Mouse (Mus musculus) forebrain, postnatal 0 days (tissue): ENCODE data around the gene Tra2b. TPM values are rescaled to one million over a fixed set of nuclear protein-coding genes. Genes with fewer than 3 reads are reported as not detected.
"Not testable (repeated sequence)": the region's sequence is repeated elsewhere in the genome, so short reads cannot be mapped to it uniquely, and the experiment has no call there.

Experiments
- ATAC-seq: fragments of 200-750 bp; cut with Nextera tagmentation; 2 replicates; pipeline ENCODE4 v1.8.0; 2017; ENCODE audit warnings: mild to moderate bottlenecking, moderate library complexity
- DNase-seq: peaks from one replicate; pipeline ENCODE4 v3.0.0-alpha.2; 2015
- H3K27ac ChIP-seq: fragments of 300-500 bp; sonication (generic); 2 replicates; pipeline ENCODE4 v1.5.1; 2014; ENCODE audit warnings: low read depth, mild to moderate bottlenecking, antibody characterized with exemption, low read length, moderate library complexity, mixed read lengths
- H3K27me3 ChIP-seq: fragments of 300-500 bp; sonication (generic); 2 replicates; pipeline ENCODE4 v1.6.1; 2014; ENCODE audit warnings: mild to moderate bottlenecking, low read length, mixed read lengths; ENCODE audit not compliant: insufficient read depth
- H3K36me3 ChIP-seq: fragments of 300-500 bp; sonication (generic); 2 replicates; pipeline ENCODE4 v1.6.1; 2014; ENCODE audit warnings: mild to moderate bottlenecking, moderate library complexity; ENCODE audit not compliant: insufficient read depth
- H3K4me1 ChIP-seq: fragments of 300-500 bp; sonication (generic); 2 replicates; pipeline ENCODE4 v1.6.1; 2014; ENCODE audit warnings: antibody characterized with exemption; ENCODE audit not compliant: insufficient read depth
- H3K4me2 ChIP-seq: fragments of 300-500 bp; sonication (generic); 2 replicates; pipeline ENCODE4 v1.6.1; 2014; ENCODE audit warnings: low read depth, mild to moderate bottlenecking, moderate library complexity
- H3K4me3 ChIP-seq: fragments of 300-500 bp; sonication (generic); 2 replicates; pipeline ENCODE4 v1.5.1; 2014; ENCODE audit warnings: low read depth, low read length, mixed read lengths
- H3K9ac ChIP-seq: fragments of 300-500 bp; sonication (generic); 2 replicates; pipeline ENCODE4 v1.6.1; 2014; ENCODE audit warnings: mild to moderate bottlenecking
- H3K9me3 ChIP-seq: fragments of 300-500 bp; sonication (generic); 2 replicates; pipeline ENCODE4 v1.6.1; 2016; ENCODE audit warnings: low read length
- CTCF ChIP-seq: sonication (generic); IDR thresholded peaks from 2 replicates; pipeline ENCODE4 v1.5.1; 2016; ENCODE audit warnings: antibody characterized with exemption, control low read depth, low read depth
- WGBS: fragments of 180-500 bp; shearing (Covaris S2); extraction: QIAGEN DNeasy Blood & Tissue Kit; methylation state at CpG from one replicate; pipeline ENCODE4 v1.1.7; 2014; 5-methylcytosine and 5-hydroxymethylcytosine counted together
- polyA plus RNA-seq: library from polyadenylated mRNA; unstranded; fragments of >200 nt; fragmentation: Nextera tagmentation; extraction: Ambion mirVana; gene quantifications from 2 replicates; pipeline ENCODE4 v1.2.1, GENCODE M21; 2015
- total RNA-seq: library from RNA; depleted of rRNA; stranded (reverse); fragments of >200 nt; gene quantifications from 2 replicates; pipeline ENCODE4 v1.2.3, GENCODE M21; 2014

Gene Tra2b
- total and polyA plus RNA-seq, 2 experiments from 2014 or later: 216 to 248 TPM

GRCm38 (mm10) chr16:22238928-22239620, 26.7 kb downstream of the Tra2b start:
- H3K4me1 ChIP-seq: no peaks in the 10 kb centered on the region
- H3K27me3 ChIP-seq: no peaks in the 10 kb centered on the region
- no peak for ATAC-seq
- TF ChIP-seq CTCF: no peak
- H3K36me3 ChIP-seq: peaks cover 29% of the 10 kb centered on the region
- H3K27ac ChIP-seq: no peak overlapping the region
- 81% methylated on average over 4 of the region's 4 CpGs for WGBS
- H3K4me2 ChIP-seq: no peak overlapping the region
- H3K9me3 ChIP-seq: no peaks in the 10 kb centered on the region
- no peak overlapping the region for H3K9ac ChIP-seq
- no peak for DNase-seq
- no peak overlapping the region for H3K4me3 ChIP-seq

GRCm38 (mm10) chr16:22238402-22238801, 27.4 kb downstream of the Tra2b start:
- H3K27ac ChIP-seq, H3K4me2 ChIP-seq, ATAC-seq, H3K27me3 ChIP-seq, H3K9ac ChIP-seq, H3K4me3 ChIP-seq, DNase-seq, H3K4me1 ChIP-seq, H3K9me3 ChIP-seq: not testable (repeated sequence)
- peaks cover 25% of the 10 kb centered on the region for H3K36me3 ChIP-seq
- 75% methylated on average over 4 of the region's 4 CpGs for WGBS

DNA sequence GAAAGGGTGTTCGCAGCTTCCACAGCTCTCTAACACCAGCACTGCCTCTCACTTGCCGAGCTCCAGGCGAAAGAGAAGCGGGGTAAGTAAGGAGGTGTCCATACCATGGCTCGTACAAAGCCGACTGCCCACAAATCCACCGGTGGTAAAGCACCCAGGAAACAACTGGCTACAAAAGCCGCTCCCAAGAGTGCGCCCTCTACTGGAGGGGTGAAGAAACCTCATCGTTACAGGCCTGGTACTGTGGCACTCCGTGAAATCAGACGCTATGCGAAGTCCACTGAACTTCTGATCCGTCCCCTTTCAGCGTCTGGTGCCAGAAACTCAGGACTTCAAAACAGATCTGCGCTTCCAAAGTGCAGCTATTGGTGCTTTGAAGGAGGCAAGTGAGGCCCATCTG, 29.0 kb downstream of the Tra2b start:
- WGBS: 94% methylated on average over 16 of the region's 16 CpGs
- H3K4me2 ChIP-seq: no peak overlapping the region
- no peak overlapping the region for H3K27ac ChIP-seq
- DNase-seq: no peak
- H3K27me3 ChIP-seq: no peaks in the 10 kb centered on the region
- peak; percentile 22; the same call in 1 of the 2 replicates for TF ChIP-seq CTCF
- no peak overlapping the region for H3K9ac ChIP-seq
- H3K4me3 ChIP-seq: no peak overlapping the region
- H3K9me3 ChIP-seq: no peaks in the 10 kb centered on the region
- H3K36me3 ChIP-seq: peaks cover 10% of the 10 kb centered on the region
- ATAC-seq: no peak
- no peaks in the 10 kb centered on the region for H3K4me1 ChIP-seq

DNA sequence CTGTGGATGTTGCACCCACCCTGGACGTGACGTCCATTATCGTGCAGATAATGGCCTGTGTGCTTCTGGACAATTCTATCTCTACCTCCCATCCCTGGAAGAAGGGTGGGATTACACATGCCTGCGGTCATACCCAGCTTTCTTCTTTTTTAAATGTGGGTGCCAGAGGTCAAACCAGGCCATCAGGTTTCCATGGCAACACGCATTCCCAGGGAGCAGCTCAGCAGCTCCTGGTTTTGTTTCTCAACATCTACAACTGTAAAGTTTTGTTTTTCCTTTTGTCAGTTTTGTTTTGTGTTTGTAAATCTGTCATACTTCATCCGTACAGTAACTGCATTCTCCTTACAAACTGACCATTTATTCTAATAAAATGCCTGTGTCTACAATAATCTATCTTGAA, 31.3 kb downstream of the Tra2b start:
- no peak for TF ChIP-seq CTCF

DNA sequence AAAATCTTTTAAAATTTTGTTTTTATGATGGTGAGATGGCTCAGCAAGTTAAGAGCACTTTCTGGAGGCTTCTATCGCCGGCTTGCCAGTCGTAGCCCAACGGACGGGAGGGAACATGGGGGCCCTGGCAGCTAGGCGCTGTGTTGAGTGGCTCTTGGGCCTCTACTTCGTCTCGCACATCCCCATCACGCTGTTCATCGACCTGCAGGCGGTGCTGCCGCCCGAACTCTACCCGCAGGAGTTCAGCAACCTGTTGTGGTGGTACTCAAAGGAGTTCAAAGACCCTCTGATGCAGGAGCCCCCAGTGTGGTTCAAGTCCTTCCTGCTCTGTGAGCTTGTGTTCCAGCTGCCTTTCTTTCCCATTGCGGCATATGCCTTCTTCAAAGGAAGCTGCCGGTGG, 35.5 kb downstream of the Tra2b start:
- not testable (repeated sequence) for H3K4me2 ChIP-seq, H3K9ac ChIP-seq, H3K27me3 ChIP-seq, H3K4me3 ChIP-seq, H3K4me1 ChIP-seq, ATAC-seq, H3K27ac ChIP-seq, DNase-seq, H3K9me3 ChIP-seq, H3K36me3 ChIP-seq
- WGBS: 74% methylated on average over 16 of the region's 16 CpGs

More for the DNA sequence above, 31.3 kb downstream of the Tra2b start:
- 24% methylated on average over 6 of the region's 6 CpGs for WGBS
- H3K9me3 ChIP-seq: no peaks in the 10 kb centered on the region
- H3K9ac ChIP-seq: no peak overlapping the region
- no peak for DNase-seq
- H3K27ac ChIP-seq: no peak overlapping the region
- H3K4me1 ChIP-seq: no peaks in the 10 kb centered on the region
- H3K36me3 ChIP-seq: no peaks in the 10 kb centered on the region
- no peaks in the 10 kb centered on the region for H3K27me3 ChIP-seq
- no peak overlapping the region for H3K4me3 ChIP-seq
- no peak overlapping the region for H3K4me2 ChIP-seq
- no peak for ATAC-seq

DNA sequence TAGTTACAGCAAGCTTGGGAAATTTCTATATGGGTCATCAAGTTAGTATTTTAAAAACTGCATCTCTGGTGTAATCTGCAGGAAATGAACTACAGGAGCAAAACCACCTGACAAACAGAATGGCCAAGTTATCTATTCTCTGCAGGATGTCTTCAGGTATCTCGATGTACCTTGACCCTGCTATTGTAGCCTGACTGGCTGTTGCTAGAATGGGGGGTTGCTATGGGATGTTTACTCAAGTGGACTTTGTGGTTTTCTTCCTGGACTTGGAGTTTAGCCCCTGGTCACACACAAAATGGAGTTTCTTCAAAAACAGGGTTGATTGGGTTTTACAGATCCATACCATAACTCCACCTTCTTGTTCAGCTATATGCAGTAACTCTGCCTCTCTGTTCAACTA, 62.3 kb downstream of the Tra2b start:
- ATAC-seq: no peak
- no peak overlapping the region for H3K9ac ChIP-seq
- TF ChIP-seq CTCF: no peak
- H3K36me3 ChIP-seq: no peaks in the 10 kb centered on the region
- no peak overlapping the region for H3K27ac ChIP-seq
- H3K4me3 ChIP-seq: no peak overlapping the region
- H3K4me2 ChIP-seq: no peak overlapping the region
- no peak for DNase-seq
- WGBS: 87% methylated on average over 1 of the region's 1 CpGs
- H3K4me1 ChIP-seq: no peaks in the 10 kb centered on the region
- H3K27me3 ChIP-seq: no peaks in the 10 kb centered on the region
- no peaks in the 10 kb centered on the region for H3K9me3 ChIP-seq

- WGBS: 78% methylated on average over 3 of the region's 3 CpGs
- Histone ChIP-seq H3K4me2 (no peak overlapping the region), H3K4me1 (no peaks in the 10 kb centered on the region), H3K4me3 (no peak overlapping the region), H3K9me3 (no peaks in the 10 kb centered on the region), H3K27ac (no peak overlapping the region), H3K9ac (no peak overlapping the region), H3K36me3 (no peaks in the 10 kb centered on the region), H3K27me3 (no peaks in the 10 kb centered on the region)
- no peak for TF ChIP-seq CTCF
- DNase-seq (no peak), ATAC-seq (no peak)
These were observed 63.9 kb downstream of the Tra2b start for GRCm38 (mm10) chr16:22201858-22202257.
